Mouse (Mus musculus) liver, postnatal 0 days (tissue): ENCODE results near the gene Prlhr. TPM values are rescaled to one million over a fixed set of nuclear protein-coding genes. Genes with fewer than 3 reads are reported as not detected.

Source experiments
- ATAC-seq: fragments of 200-750 bp; cut with Nextera tagmentation; 2 replicates; pipeline ENCODE4 v1.8.0; 2017; ENCODE audit warnings: mild to moderate bottlenecking, moderate library complexity
- DNase-seq: peaks from one replicate; pipeline ENCODE4 v3.0.0-alpha.2; 2016
- H3K27ac ChIP-seq: fragments of 300-500 bp; sonication (generic); 2 replicates; pipeline ENCODE4 v1.5.1; 2014; ENCODE audit warnings: antibody characterized with exemption, moderate library complexity, mild to moderate bottlenecking, low read depth
- H3K27me3 ChIP-seq: fragments of 300-500 bp; sonication (generic); 2 replicates; pipeline ENCODE4 v1.6.1; 2014; ENCODE audit warnings: low read length, control low read depth, mixed read lengths; ENCODE audit not compliant: insufficient read depth
- H3K36me3 ChIP-seq: fragments of 300-500 bp; sonication (generic); replicated peaks from 2 replicates; pipeline ENCODE4 v1.6.1; 2014; ENCODE audit warnings: mild to moderate bottlenecking, control low read depth, low read length, moderate library complexity, mixed read lengths; ENCODE audit not compliant: insufficient read depth
- H3K4me1 ChIP-seq: fragments of 300-500 bp; sonication (generic); 2 replicates; pipeline ENCODE4 v1.6.1; 2014; ENCODE audit warnings: antibody characterized with exemption, mild to moderate bottlenecking, control low read depth; ENCODE audit not compliant: insufficient read depth
- H3K4me2 ChIP-seq: fragments of 300-500 bp; sonication (generic); 2 replicates; pipeline ENCODE4 v1.6.1; 2014; ENCODE audit warnings: low read depth, mild to moderate bottlenecking, low read length, moderate library complexity, mixed read lengths
- H3K4me3 ChIP-seq: fragments of 300-500 bp; sonication (generic); 2 replicates; pipeline ENCODE4 v1.5.1; 2014; ENCODE audit warnings: low read depth, low read length
- H3K9ac ChIP-seq: fragments of 300-500 bp; sonication (generic); replicated peaks from 2 replicates; pipeline ENCODE4 v1.6.1; 2014; ENCODE audit warnings: mild to moderate bottlenecking, moderate library complexity
- H3K9me3 ChIP-seq: fragments of 300-500 bp; sonication (generic); 2 replicates; pipeline ENCODE4 v1.6.1; 2016; ENCODE audit warnings: mild to moderate bottlenecking, control low read depth, low read length, mixed read lengths
- CTCF ChIP-seq: sonication (generic); IDR thresholded peaks from 2 replicates; pipeline ENCODE4 v1.5.1; 2016; ENCODE audit warnings: antibody characterized with exemption, low read depth
- EP300 ChIP-seq: IDR thresholded peaks from 2 replicates; pipeline ENCODE4 v1.6.1; 2016; ENCODE audit warnings: antibody characterized with exemption, low read depth, mild to moderate bottlenecking
- WGBS: fragments of 180-500 bp; shearing (Covaris S2); extraction: QIAGEN DNeasy Blood & Tissue Kit; methylation state at CpG from one replicate; pipeline ENCODE4 v1.1.7; 2014; ENCODE audit not compliant: insufficient replicate concordance; 5-methylcytosine and 5-hydroxymethylcytosine counted together
- polyA plus RNA-seq: library from polyadenylated mRNA; unstranded; fragments of >200 nt; fragmentation: Nextera tagmentation; extraction: Ambion mirVana; gene quantifications from 2 replicates; pipeline ENCODE4 v1.2.1, GENCODE M21; 2015

Gene Prlhr
- not detected in 2 replicates for polyA plus RNA-seq

GRCm38 (mm10) chr19:60468254-60468762 lies at the start of gene Prlhr:
Gene Prlhr, minus strand, starts transcription at chr19:60468304.
- ATAC-seq, result no peak
- Histone ChIP-seq H3K36me3 (no peaks in the 10 kb centered on the region), H3K9me3 (no peaks in the 10 kb centered on the region), H3K27me3 (peaks cover 31% of the 10 kb centered on the region), H3K4me1 (peaks cover 4% of the 10 kb centered on the region; the same call in 1 of the 2 replicates), H3K4me2 (peak within 1 kb of the TSS; percentile 36), H3K27ac (no peak within 1 kb of the TSS), H3K9ac (no peak within 1 kb of the TSS), H3K4me3 (peak within 1 kb of the TSS; percentile 13; the same call in 1 of the 2 replicates)
- DNase-seq, result peak; percentile 12
- TF ChIP-seq EP300 (no peak), CTCF (no peak)
- WGBS, result 14% methylated on average over 17 of the region's 17 CpGs

- no peaks in the 10 kb centered on the region for H3K4me1 ChIP-seq
- H3K36me3 ChIP-seq, result no peaks in the 10 kb centered on the region
- H3K27ac ChIP-seq, result no peak overlapping the region
- H3K4me3 ChIP-seq, result no peak overlapping the region
- WGBS, result 48% methylated on average over 2 of the region's 2 CpGs
- H3K9ac ChIP-seq, result no peak overlapping the region
- TF ChIP-seq CTCF, result no peak
- no peak for TF ChIP-seq EP300
- no peaks in the 10 kb centered on the region for H3K27me3 ChIP-seq
- H3K9me3 ChIP-seq, result no peaks in the 10 kb centered on the region
- ATAC-seq (no peak), DNase-seq (no peak)
- no peak overlapping the region for H3K4me2 ChIP-seq
Measured at GRCm38 (mm10) chr19:60515064-60515463, 47.0 kb upstream of the Prlhr start.

GRCm38 (mm10) chr19:60513431-60513830 lies 45.3 kb upstream of the Prlhr start:
- H3K27ac ChIP-seq, result no peak overlapping the region
- no peak overlapping the region for H3K4me2 ChIP-seq
- no peak overlapping the region for H3K4me3 ChIP-seq
- H3K9ac ChIP-seq, result no peak overlapping the region
- H3K36me3 ChIP-seq, result no peaks in the 10 kb centered on the region
- ATAC-seq (no peak), DNase-seq (no peak)
- H3K27me3 ChIP-seq, result no peaks in the 10 kb centered on the region
- H3K4me1 ChIP-seq, result no peaks in the 10 kb centered on the region
- 51% methylated on average over 3 of the region's 3 CpGs for WGBS
- no peaks in the 10 kb centered on the region for H3K9me3 ChIP-seq
- 0 out of 2 replicates have a peak, but pooled peaks have one; percentile 14 for TF ChIP-seq CTCF
- no peak for TF ChIP-seq EP300

GRCm38 (mm10) chr19:60500209-60500608 lies 32.1 kb upstream of the Prlhr start:
- Histone ChIP-seq H3K4me1 (no peaks in the 10 kb centered on the region), H3K4me2 (no peak overlapping the region), H3K9ac (no peak overlapping the region), H3K4me3 (no peak overlapping the region), H3K27ac (no peak overlapping the region), H3K27me3 (no peaks in the 10 kb centered on the region), H3K9me3 (no peaks in the 10 kb centered on the region), H3K36me3 (no peaks in the 10 kb centered on the region)
- TF ChIP-seq EP300, result no peak
- TF ChIP-seq CTCF, result no peak
- no peak for ATAC-seq
- no peak for DNase-seq

GRCm38 (mm10) chr19:60497171-60497570 lies 29.1 kb upstream of the Prlhr start:
- no peak overlapping the region for H3K4me3 ChIP-seq

GRCm38 (mm10) chr19:60495772-60496171 lies 27.7 kb upstream of the Prlhr start:
- no peaks in the 10 kb centered on the region for H3K27me3 ChIP-seq
- H3K9me3 ChIP-seq, result no peaks in the 10 kb centered on the region
- no peaks in the 10 kb centered on the region for H3K4me1 ChIP-seq
- H3K9ac ChIP-seq, result no peak overlapping the region
- ATAC-seq (no peak), DNase-seq (no peak)
- no peak for TF ChIP-seq CTCF
- TF ChIP-seq EP300, result no peak
- 54% methylated on average over 3 of the region's 3 CpGs for WGBS
- no peak overlapping the region for H3K4me3 ChIP-seq
- H3K4me2 ChIP-seq, result no peak overlapping the region
- H3K27ac ChIP-seq, result no peak overlapping the region
- no peaks in the 10 kb centered on the region for H3K36me3 ChIP-seq

More at GRCm38 (mm10) chr19:60497171-60497570, 29.1 kb upstream of the Prlhr start:
- Histone ChIP-seq H3K36me3 (no peaks in the 10 kb centered on the region), H3K4me1 (no peaks in the 10 kb centered on the region), H3K27ac (no peak overlapping the region), H3K27me3 (no peaks in the 10 kb centered on the region), H3K4me2 (no peak overlapping the region), H3K9me3 (no peaks in the 10 kb centered on the region), H3K9ac (no peak overlapping the region)
- DNase-seq (no peak), ATAC-seq (no peak)
- 61% methylated on average over 4 of the region's 4 CpGs for WGBS
- TF ChIP-seq CTCF, result no peak
- TF ChIP-seq EP300, result no peak

- H3K4me1 ChIP-seq, result no peaks in the 10 kb centered on the region
- no peaks in the 10 kb centered on the region for H3K9me3 ChIP-seq
- H3K4me2 ChIP-seq, result no peak overlapping the region
- no peaks in the 10 kb centered on the region for H3K27me3 ChIP-seq
- no peaks in the 10 kb centered on the region for H3K36me3 ChIP-seq
- TF ChIP-seq CTCF (no peak), EP300 (no peak)
- 82% methylated on average over 1 of the region's 1 CpGs for WGBS
- no peak overlapping the region for H3K9ac ChIP-seq
- no peak for ATAC-seq
- H3K27ac ChIP-seq, result no peak overlapping the region
- H3K4me3 ChIP-seq, result no peak overlapping the region
- DNase-seq, result no peak
Measured at GRCm38 (mm10) chr19:60489566-60489965, 21.5 kb upstream of the Prlhr start.
